Mouse (Mus musculus) heart, embryonic 14.5 days (tissue): ENCODE measurements around the gene Mall. TPM values are rescaled to one million over a fixed set of nuclear protein-coding genes. Genes with fewer than 3 reads are reported as not detected.
A peak's percentile ranks its signal among the peaks of the same experiment; 100 is the strongest.

Experiments used
- ATAC-seq: fragments of 200-750 bp; cut with Nextera tagmentation; 2 replicates; pipeline ENCODE4 v1.8.0; 2017; ENCODE audit warnings: low read depth, moderate TSS enrichment; ENCODE audit not compliant: insufficient number of reproducible peaks, insufficient read depth, low FRiP score
- H3K27ac ChIP-seq, 2 experiments: fragments of 200-500 bp in 1 of 2; fragments of 300-500 bp in 1 of 2; sonication (generic) in 1 of 2; replicated peaks in 1 of 2; 2 replicates each; pipeline ENCODE4 v1.5.1; 2012 to 2014; ENCODE audit warnings: low read depth in 2 of 2, low read length in 2 of 2, control low read depth in 1 of 2, mild to moderate bottlenecking in 1 of 2, mixed read lengths in 1 of 2; ENCODE audit not compliant: control insufficient read depth in 1 of 2, insufficient read depth in 1 of 2
- H3K27me3 ChIP-seq: fragments of 300-500 bp; sonication (generic); 2 replicates; pipeline ENCODE4 v1.6.1; 2014; ENCODE audit warnings: mild to moderate bottlenecking, low read length, control low read depth; ENCODE audit not compliant: control insufficient read depth, insufficient read depth
- H3K36me3 ChIP-seq: fragments of 300-500 bp; sonication (generic); 2 replicates; pipeline ENCODE4 v1.6.1; 2014; ENCODE audit warnings: mild to moderate bottlenecking, control low read depth, low read length, mixed read lengths; ENCODE audit not compliant: control insufficient read depth, insufficient read depth
- H3K4me1 ChIP-seq, 2 experiments: fragments of 200-500 bp in 1 of 2; fragments of 300-500 bp in 1 of 2; sonication (generic) in 1 of 2; 2 replicates each; pipeline ENCODE4 v1.6.1; 2012 to 2014; ENCODE audit warnings: low read length in 2 of 2, control low read depth in 1 of 2, mixed read lengths in 1 of 2; ENCODE audit not compliant: control insufficient read depth in 2 of 2, insufficient read depth in 2 of 2
- H3K4me2 ChIP-seq: fragments of 300-500 bp; sonication (generic); 2 replicates; pipeline ENCODE4 v1.6.1; 2014; ENCODE audit warnings: mild to moderate bottlenecking, low read length
- H3K4me3 ChIP-seq, 2 experiments: fragments of 200-500 bp in 1 of 2; fragments of 300-500 bp in 1 of 2; sonication (generic) in 1 of 2; 2 replicates each; pipeline ENCODE4 v1.5.1; 2012 to 2014; ENCODE audit warnings: low read length in 2 of 2, mild to moderate bottlenecking in 2 of 2, control low read depth in 1 of 2, low read depth in 1 of 2, moderate library complexity in 1 of 2; ENCODE audit not compliant: control insufficient read depth in 1 of 2, insufficient read depth in 1 of 2
- H3K9ac ChIP-seq: fragments of 300-500 bp; sonication (generic); 2 replicates; pipeline ENCODE4 v1.6.1; 2014; ENCODE audit warnings: mild to moderate bottlenecking, low read length
- H3K9me3 ChIP-seq: fragments of 300-500 bp; sonication (generic); 2 replicates; pipeline ENCODE4 v1.6.1; 2016; ENCODE audit warnings: low read length, control low read depth; ENCODE audit not compliant: control insufficient read depth
- WGBS: fragments of 180-500 bp; shearing (Covaris S2); extraction: QIAGEN DNeasy Blood & Tissue Kit; methylation state at CpG from one replicate; pipeline ENCODE4 v1.1.7; 2014; 5-methylcytosine and 5-hydroxymethylcytosine counted together
- polyA plus RNA-seq: library from polyadenylated mRNA; unstranded; fragments of >200 nt; fragmentation: Nextera tagmentation; extraction: Ambion mirVana; gene quantifications from 2 replicates; pipeline ENCODE4 v1.2.1, GENCODE M21; 2014

The Mall gene
- polyA plus RNA-seq, 1 experiment from 2014 or later, result 7.2 TPM

DNA sequence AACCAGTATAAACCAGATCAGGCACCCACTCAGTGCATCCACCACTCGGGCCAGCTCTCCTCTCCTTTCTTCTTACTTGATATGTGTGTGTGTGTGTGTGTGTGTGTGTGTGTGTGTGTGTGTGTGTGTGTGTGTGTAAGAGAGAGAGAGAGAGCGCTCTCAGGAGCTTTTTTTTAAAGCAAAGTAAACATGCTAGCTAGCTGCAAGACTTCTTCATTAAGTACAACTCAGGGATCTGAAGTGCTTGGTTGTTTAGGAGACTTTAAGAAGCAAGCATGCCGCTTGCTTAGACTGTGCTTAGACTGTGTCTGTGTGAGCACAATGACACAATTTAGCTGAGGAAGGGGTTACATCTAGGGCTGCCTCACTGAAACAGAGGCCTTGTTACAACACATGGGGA, 12.9 kb upstream of the Mall start:
- no peak overlapping the region for H3K4me3 ChIP-seq
- H3K27me3 ChIP-seq, result no peaks in the 10 kb centered on the region
- H3K27ac ChIP-seq, result no peak overlapping the region
- no peak overlapping the region for H3K9ac ChIP-seq
- ATAC-seq, result no peak
- no peaks in the 10 kb centered on the region for H3K4me1 ChIP-seq
- no peaks in the 10 kb centered on the region for H3K9me3 ChIP-seq
- H3K36me3 ChIP-seq, result 0 out of 2 replicates have a peak, but pooled peaks cover 8% of the 10 kb centered on the region
- WGBS, result 85% methylated on average over 3 of the region's 3 CpGs
- H3K4me2 ChIP-seq, result no peak overlapping the region

DNA sequence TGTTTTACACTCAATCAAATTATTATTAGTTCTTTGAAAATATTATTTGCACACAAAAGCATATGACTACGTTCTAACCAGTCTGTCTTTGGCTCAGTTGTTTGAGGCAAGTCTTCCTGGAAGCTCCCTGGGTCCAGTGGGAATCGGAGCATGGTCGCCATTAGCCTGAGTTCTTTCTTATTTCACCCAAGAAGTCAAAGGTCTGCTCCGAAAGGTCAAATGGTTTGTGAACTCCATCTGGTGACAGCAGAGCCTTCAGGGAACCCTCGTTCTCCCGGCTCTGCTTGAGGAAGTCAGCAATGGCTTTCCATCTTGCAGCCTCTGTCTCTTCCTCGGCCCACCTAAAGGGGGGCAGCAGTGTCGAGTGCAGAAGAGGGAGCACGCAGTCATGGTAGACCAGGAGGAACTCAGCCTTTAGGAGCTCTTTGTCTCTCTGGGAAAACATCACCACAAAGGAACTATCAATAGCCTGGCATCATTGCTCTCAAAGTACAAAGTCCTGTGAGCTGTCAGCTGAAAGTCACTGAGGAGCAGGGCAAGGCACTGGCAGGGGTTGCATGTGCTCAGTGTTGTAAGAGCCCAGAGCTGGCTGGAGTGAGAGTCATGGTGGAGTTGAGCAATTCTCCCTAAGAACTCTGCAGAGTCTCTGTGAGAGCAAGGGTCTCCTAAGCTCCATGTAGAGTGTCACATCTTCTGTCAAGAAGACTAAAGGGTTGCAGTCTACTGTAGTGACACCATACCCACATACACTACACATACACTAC, 11.2 kb upstream of the Mall start:
- H3K4me1 ChIP-seq, result 0 out of 4 replicates have a peak, but pooled peaks cover 0 to 4% of the 10 kb centered on the region in 2 experiments
- H3K9ac ChIP-seq, result no peak overlapping the region
- 0 out of 2 replicates have a peak, but pooled peaks cover 8% of the 10 kb centered on the region for H3K36me3 ChIP-seq
- no peaks in the 10 kb centered on the region for H3K27me3 ChIP-seq
- no peak overlapping the region for H3K4me3 ChIP-seq
- ATAC-seq, result no peak
- no peak overlapping the region for H3K4me2 ChIP-seq
- 78% methylated on average over 9 of the region's 9 CpGs for WGBS
- no peak overlapping the region for H3K27ac ChIP-seq
- H3K9me3 ChIP-seq, result no peaks in the 10 kb centered on the region

DNA sequence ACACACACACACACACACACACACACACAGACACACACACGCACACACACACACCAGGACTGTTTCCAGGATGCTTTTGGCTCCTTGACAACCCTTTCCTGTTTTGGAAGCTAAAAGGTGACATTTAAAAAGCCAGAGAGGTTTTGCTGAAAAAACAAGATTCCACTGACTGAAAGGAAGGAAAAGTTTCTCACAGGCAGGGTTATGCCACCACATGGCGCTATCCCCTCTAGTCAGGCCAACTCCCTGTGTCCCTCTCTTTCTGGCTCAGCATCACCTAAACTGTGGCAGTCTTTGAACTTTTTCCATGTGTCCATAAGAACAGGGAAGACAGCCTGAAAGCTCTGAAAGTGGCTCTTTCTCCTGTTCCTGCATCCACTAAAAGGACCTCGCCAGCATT, 8.2 kb upstream of the Mall start:
- ATAC-seq, result 0 out of 2 replicates have a peak, but pooled peaks have one; percentile 52
- no peaks in the 10 kb centered on the region for H3K36me3 ChIP-seq
- peak overlapping the region; percentile 30 to 37; a peak in 2 of 4 replicates for H3K27ac ChIP-seq
- no peaks in the 10 kb centered on the region for H3K9me3 ChIP-seq
- WGBS, result 58% methylated on average over 3 of the region's 3 CpGs
- no peak overlapping the region for H3K4me2 ChIP-seq
- H3K9ac ChIP-seq, result no peak overlapping the region
- H3K4me1 ChIP-seq, result 0 out of 4 replicates have a peak, but pooled peaks cover 0 to 4% of the 10 kb centered on the region in 2 experiments
- H3K4me3 ChIP-seq, result no peak overlapping the region
- H3K27me3 ChIP-seq, result no peaks in the 10 kb centered on the region

DNA sequence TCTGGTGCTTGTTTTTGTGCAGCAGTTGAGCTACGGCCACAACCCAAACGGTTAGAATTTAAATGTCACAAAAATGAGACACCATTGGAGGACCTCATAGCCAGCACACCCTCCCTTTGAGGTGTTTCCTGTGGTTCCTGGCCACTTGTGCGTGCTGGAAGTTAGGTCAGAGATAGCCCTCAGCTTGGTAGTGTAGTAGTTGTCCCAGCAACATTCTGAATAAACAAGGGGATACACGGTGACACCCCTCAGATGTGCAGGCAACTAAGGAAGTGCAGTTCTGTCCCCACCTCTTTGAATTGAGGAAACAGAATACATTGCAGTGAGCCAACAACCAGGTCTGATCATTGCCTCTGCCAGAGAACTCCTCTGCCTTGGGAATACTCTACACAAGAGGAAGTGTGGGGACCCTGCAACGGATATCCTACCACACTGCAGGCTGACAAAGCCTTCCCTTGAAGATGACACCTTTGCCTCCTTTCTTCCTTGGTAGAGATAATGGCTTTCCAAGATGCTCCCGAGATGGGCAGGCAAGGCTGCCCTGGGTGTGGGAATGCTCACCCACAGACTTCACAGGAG, 7.0 kb upstream of the Mall start:
- H3K9me3 ChIP-seq, result no peaks in the 10 kb centered on the region
- no peaks in the 10 kb centered on the region for H3K36me3 ChIP-seq
- no peaks in the 10 kb centered on the region for H3K27me3 ChIP-seq
- ATAC-seq, result peak; percentile 64
- H3K9ac ChIP-seq, result no peak overlapping the region
- peak overlapping the region; percentile 53 to 65 for H3K27ac ChIP-seq
- 47% methylated on average over 6 of the region's 6 CpGs for WGBS
- no peak overlapping the region for H3K4me2 ChIP-seq
- no peak overlapping the region for H3K4me3 ChIP-seq
- 0 out of 4 replicates have a peak, but pooled peaks cover 0 to 4% of the 10 kb centered on the region in 2 experiments for H3K4me1 ChIP-seq

DNA sequence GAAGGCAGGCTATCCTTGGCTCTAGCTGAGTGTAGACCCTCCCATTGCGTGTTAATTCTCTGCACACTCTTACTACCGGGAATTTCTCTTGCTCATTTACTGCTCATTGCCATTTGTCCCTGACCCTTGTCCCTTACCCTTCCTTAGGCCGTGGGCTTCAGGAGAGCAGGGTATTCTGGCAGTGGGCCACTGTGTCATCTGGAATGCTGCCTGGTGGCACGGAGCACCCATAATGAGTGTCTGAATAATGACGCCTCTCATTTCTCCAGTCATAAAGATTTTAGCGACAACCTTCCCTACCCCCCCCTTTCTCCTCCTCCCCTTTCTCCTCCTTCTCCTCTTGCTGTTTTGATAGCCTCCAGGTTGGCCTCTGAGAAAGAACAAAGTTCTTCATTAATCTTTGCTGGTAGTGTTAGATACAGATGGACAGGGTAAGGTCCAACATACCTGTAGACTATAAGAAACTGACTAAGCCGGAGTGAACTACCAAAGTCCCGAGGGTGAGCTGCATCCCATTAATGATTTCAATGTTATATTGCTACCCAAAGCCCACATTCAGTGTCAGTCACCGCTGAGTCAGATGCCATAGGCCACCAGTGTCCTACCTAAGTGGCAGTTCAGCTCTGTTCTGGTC, 5.9 kb upstream of the Mall start:
- ATAC-seq, result no peak
- Histone ChIP-seq H3K4me1 (peaks cover 4 to 7% of the 10 kb centered on the region in 2 experiments; a peak in 3 of 4 replicates), H3K27me3 (no peaks in the 10 kb centered on the region), H3K36me3 (no peaks in the 10 kb centered on the region), H3K4me2 (no peak overlapping the region), H3K27ac (peak overlapping the region in 1 of 2 experiments; percentile 53; a peak in 1 of 4 replicates), H3K4me3 (no peak overlapping the region), H3K9me3 (no peaks in the 10 kb centered on the region), H3K9ac (no peak overlapping the region)
- WGBS, result 76% methylated on average over 9 of the region's 9 CpGs

- 69% methylated on average over 5 of the region's 5 CpGs for WGBS
- Histone ChIP-seq H3K9ac (no peak overlapping the region), H3K27ac (no peak overlapping the region), H3K36me3 (no peaks in the 10 kb centered on the region), H3K4me2 (no peak overlapping the region), H3K4me3 (no peak overlapping the region), H3K4me1 (peaks cover 9 to 14% of the 10 kb centered on the region in 2 experiments; a peak in 3 of 4 replicates), H3K27me3 (peaks cover 3% of the 10 kb centered on the region; the same call in 1 of the 2 replicates), H3K9me3 (no peaks in the 10 kb centered on the region)
- no peak for ATAC-seq
These were observed 5.2 kb upstream of the Mall start for GRCm38 (mm10) chr2:127734889-127735288.

DNA sequence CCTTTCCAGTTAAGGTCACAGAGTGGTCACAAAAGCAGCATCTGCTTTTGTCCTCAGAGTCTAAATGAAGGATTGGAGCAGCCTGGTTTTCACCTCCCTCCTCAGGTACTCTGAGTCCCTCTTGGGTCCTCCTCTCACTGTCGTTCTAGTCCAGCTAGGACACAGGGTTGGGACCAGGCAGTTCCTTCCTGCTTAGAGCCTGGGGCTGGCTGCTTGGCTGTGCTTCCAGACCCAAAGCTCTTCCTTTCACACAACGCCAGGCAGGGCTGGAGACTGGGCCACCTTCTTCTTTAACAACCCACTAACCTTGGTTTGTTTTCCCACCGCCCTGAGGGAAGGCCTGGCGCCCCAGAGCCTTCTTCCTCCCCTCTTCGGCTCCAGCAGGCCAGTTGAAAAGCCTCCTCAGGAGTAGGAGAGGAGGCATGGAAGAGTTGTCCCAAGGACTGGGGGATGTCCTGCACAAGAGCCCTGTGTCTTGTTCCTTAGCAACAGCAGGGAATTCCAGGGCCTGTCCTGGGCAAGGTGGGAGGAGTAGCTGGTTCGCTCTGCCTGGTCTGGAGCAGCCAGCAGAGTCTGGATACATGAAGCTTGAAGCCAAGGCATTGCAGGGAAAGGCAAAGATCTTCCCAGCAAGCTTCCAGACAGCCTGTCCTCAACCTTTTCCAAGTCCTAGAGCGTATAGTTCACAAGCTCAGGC, 717 bp upstream of the Mall start:
- H3K27ac ChIP-seq, result no peak overlapping the region
- no peak overlapping the region for H3K9ac ChIP-seq
- no peaks in the 10 kb centered on the region for H3K36me3 ChIP-seq
- peak overlapping the region; percentile 63 for H3K4me2 ChIP-seq
- peaks cover 17 to 19% of the 10 kb centered on the region in 2 experiments; a peak in 3 of 4 replicates for H3K4me1 ChIP-seq
- peaks cover 3% of the 10 kb centered on the region; the same call in 1 of the 2 replicates for H3K27me3 ChIP-seq
- no peaks in the 10 kb centered on the region for H3K9me3 ChIP-seq
- WGBS, result 53% methylated on average over 7 of the region's 7 CpGs
- no peak overlapping the region for H3K4me3 ChIP-seq
- no peak for ATAC-seq
